Mouse (Mus musculus): ENCODE results near the gene Gpx4. TPM values are rescaled to one million over a fixed set of nuclear protein-coding genes. Genes with fewer than 3 reads are reported as not detected.

Gpx4 gene
- polyA plus RNA-seq, 1 experiment from 2014 or later = 508 TPM

DNA sequence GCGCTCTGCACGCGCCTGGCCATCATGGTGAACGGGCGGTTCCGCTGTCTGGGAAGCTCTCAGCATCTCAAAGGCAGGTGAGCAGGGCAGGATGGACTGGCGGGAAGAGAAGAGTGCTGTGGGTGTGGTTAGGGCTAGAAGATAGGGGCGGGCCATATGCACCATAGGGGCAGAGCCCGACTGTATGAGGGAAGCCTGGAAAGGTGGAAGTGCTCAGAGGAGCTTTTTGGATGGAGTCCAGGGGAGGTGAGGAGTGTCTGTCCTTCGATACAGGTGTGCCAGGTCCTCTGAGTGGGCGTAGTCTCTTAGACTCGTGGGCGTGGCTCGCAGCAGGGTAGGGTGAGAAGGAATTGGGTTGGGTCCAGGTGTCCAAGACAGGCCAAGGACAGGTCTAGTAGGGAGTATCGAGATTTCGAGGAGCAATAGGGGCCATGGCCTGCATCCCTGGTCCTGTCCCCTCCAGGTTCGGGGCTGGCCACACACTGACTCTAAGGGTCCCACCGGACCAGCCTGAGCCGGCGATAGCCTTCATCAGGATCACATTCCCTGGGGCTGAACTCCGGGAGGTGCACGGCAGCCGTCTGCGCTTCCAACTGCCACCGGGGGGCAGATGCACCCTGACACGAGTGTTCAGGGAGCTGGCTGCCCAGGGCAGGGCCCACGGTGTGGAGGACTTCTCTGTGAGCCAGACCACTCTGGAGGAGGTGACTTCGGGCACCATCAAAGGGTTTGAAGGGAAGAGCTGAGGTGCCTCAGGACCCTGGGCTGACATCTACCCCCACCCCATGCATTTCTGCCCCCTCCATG lies 32.3 kb upstream of the Gpx4 start:
- Histone ChIP-seq H3K9me3 (ENCODE audit: control insufficient read depth, low read length) (peaks cover 19% of the 10 kb centered on the region), H3K9ac (replicated peaks; ENCODE audit: low read length) (no peak overlapping the region), H3K27me3 (ENCODE audit: control insufficient read depth, insufficient read depth, low read length) (peaks cover 38% of the 10 kb centered on the region), H3K4me3 (replicated peaks; ENCODE audit: low read depth, low read length) (no peak overlapping the region), H3K36me3 (ENCODE audit: control insufficient read depth, insufficient read depth, low read length) (peaks cover 11% of the 10 kb centered on the region), H3K4me1 (ENCODE audit: control insufficient read depth, insufficient read depth, low read length) (0 out of 2 replicates have a peak, but pooled peaks cover 2% of the 10 kb centered on the region), H3K27ac (replicated peaks; ENCODE audit: low read depth, low read length) (no peak overlapping the region), H3K4me2 (ENCODE audit: low read length) (no peak overlapping the region)
- DNase-seq = no peak
- no peak for ATAC-seq (ENCODE audit: low FRiP score, low TSS enrichment)
- 21% methylated on average over 28 of the region's 28 CpGs for WGBS

DNA sequence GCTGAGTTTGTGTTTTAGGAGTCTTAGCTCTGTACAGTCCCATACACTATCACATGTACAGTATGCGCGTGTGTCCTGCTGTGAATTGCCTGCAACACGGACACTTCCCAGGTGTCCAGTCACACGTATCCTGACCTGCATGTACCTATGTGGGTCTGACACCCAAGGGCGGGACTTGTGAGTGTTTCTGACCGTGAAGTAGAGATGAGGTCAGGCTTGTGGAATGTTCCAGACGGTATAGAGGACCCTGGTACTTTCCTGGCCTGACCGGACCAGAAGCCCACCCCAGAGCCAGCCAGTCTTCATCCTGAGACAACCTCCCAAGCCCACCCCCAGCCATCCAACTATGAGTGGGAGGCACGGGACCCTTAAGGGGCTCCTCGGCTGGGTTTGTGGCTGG lies 31.4 kb upstream of the Gpx4 start:
- no peak overlapping the region for H3K27ac ChIP-seq (replicated peaks; ENCODE audit: low read depth, low read length)
- H3K9me3 ChIP-seq (ENCODE audit: control insufficient read depth, low read length) = peaks cover 10% of the 10 kb centered on the region
- H3K4me3 ChIP-seq (replicated peaks; ENCODE audit: low read depth, low read length) = no peak overlapping the region
- no peak overlapping the region for H3K4me2 ChIP-seq (ENCODE audit: low read length)
- H3K9ac ChIP-seq (replicated peaks; ENCODE audit: low read length) = no peak overlapping the region
- 0 out of 2 replicates have a peak, but pooled peaks cover 2% of the 10 kb centered on the region for H3K4me1 ChIP-seq (ENCODE audit: control insufficient read depth, insufficient read depth, low read length)
- peaks cover 40% of the 10 kb centered on the region for H3K27me3 ChIP-seq (ENCODE audit: control insufficient read depth, insufficient read depth, low read length)
- WGBS = 84% methylated on average over 10 of the region's 10 CpGs
- H3K36me3 ChIP-seq (ENCODE audit: control insufficient read depth, insufficient read depth, low read length) = peaks cover 9% of the 10 kb centered on the region; the same call in 1 of the 2 replicates
- DNase-seq (no peak), ATAC-seq (ENCODE audit: low FRiP score, low TSS enrichment) (no peak)

DNA sequence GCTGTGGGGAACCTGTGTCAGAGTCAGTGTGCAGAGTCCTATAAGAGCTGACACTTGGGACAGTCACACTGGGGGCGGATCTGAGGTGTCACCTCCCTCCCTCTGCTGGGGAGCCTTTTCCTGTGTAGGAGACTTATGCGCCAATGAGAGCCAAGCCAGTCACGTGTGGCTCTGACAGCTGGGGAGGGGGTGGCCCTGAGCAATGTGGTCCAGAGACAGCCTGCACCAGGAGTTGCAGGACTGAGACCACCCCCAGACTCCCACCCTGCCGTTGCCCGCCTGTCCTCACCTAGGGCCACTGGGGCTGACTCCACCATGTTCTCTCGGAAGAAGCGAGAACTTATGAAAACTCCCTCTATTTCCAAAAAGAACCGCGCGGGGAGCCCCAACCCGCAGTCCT lies 30.5 kb upstream of the Gpx4 start, which contains the start of gene Arhgap45:
TSS of gene Arhgap45 (plus strand) at position 143 of the 400 bp plus-strand sequence.
- no peak within 1 kb of the TSS for H3K27ac ChIP-seq (replicated peaks; ENCODE audit: low read depth, low read length)
- H3K4me2 ChIP-seq (ENCODE audit: low read length) = no peak within 1 kb of the TSS
- ATAC-seq (ENCODE audit: low FRiP score, low TSS enrichment) (no peak), DNase-seq (no peak)
- no peak within 1 kb of the TSS for H3K4me3 ChIP-seq (replicated peaks; ENCODE audit: low read depth, low read length)
- 0 out of 2 replicates have a peak, but pooled peaks cover 2% of the 10 kb centered on the region for H3K4me1 ChIP-seq (ENCODE audit: control insufficient read depth, insufficient read depth, low read length)
- H3K9ac ChIP-seq (replicated peaks; ENCODE audit: low read length) = no peak within 1 kb of the TSS
- peaks cover 40% of the 10 kb centered on the region for H3K27me3 ChIP-seq (ENCODE audit: control insufficient read depth, insufficient read depth, low read length)
- H3K9me3 ChIP-seq (ENCODE audit: control insufficient read depth, low read length) = 0 out of 2 replicates have a peak, but pooled peaks cover under 1% of the 10 kb centered on the region
- 69% methylated on average over 11 of the region's 11 CpGs for WGBS
- H3K36me3 ChIP-seq (ENCODE audit: control insufficient read depth, insufficient read depth, low read length) = peaks cover 1% of the 10 kb centered on the region; the same call in 1 of the 2 replicates

GRCm38 (mm10) chr10:80016931-80017330 lies 30.0 kb upstream of the Gpx4 start:
- no peak for ATAC-seq (ENCODE audit: low FRiP score, low TSS enrichment)

DNA sequence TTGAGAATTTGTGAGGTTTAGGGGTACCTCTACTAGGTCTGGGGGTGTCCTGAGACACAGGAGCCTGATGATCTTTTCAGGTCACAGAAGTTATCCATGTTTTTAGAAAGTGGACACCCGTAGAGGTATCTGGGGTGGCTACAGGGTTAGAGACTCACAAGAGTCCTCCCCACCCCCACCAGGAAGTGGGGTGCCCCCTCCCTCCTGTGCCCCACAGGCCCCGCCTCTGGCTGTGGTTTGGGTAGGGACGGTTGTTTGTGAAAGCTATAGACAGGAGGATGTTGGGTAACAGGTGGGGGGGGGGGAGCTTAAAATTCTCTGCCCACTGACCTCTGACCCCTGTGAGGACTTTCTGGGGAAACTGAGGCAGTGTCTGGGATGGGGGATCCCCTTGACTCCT lies 29.6 kb upstream of the Gpx4 start:
- Histone ChIP-seq H3K9ac (replicated peaks; ENCODE audit: low read length) (no peak overlapping the region), H3K27me3 (ENCODE audit: control insufficient read depth, insufficient read depth, low read length) (peaks cover 36% of the 10 kb centered on the region), H3K4me3 (replicated peaks; ENCODE audit: low read depth, low read length) (no peak overlapping the region), H3K4me1 (ENCODE audit: control insufficient read depth, insufficient read depth, low read length) (0 out of 2 replicates have a peak, but pooled peaks cover 2% of the 10 kb centered on the region), H3K9me3 (ENCODE audit: control insufficient read depth, low read length) (no peaks in the 10 kb centered on the region), H3K36me3 (ENCODE audit: control insufficient read depth, insufficient read depth, low read length) (no peaks in the 10 kb centered on the region), H3K27ac (replicated peaks; ENCODE audit: low read depth, low read length) (no peak overlapping the region), H3K4me2 (ENCODE audit: low read length) (no peak overlapping the region)
- DNase-seq (no peak), ATAC-seq (ENCODE audit: low FRiP score, low TSS enrichment) (no peak)
- WGBS = 77% methylated on average over 3 of the region's 3 CpGs

More at GRCm38 (mm10) chr10:80016931-80017330, 30.0 kb upstream of the Gpx4 start:
- Histone ChIP-seq H3K27me3 (ENCODE audit: control insufficient read depth, insufficient read depth, low read length) (peaks cover 40% of the 10 kb centered on the region), H3K27ac (replicated peaks; ENCODE audit: low read depth, low read length) (no peak overlapping the region), H3K4me1 (ENCODE audit: control insufficient read depth, insufficient read depth, low read length) (0 out of 2 replicates have a peak, but pooled peaks cover 2% of the 10 kb centered on the region), H3K4me2 (ENCODE audit: low read length) (no peak overlapping the region), H3K36me3 (ENCODE audit: control insufficient read depth, insufficient read depth, low read length) (no peaks in the 10 kb centered on the region), H3K9ac (replicated peaks; ENCODE audit: low read length) (no peak overlapping the region), H3K4me3 (replicated peaks; ENCODE audit: low read depth, low read length) (no peak overlapping the region), H3K9me3 (ENCODE audit: control insufficient read depth, low read length) (no peaks in the 10 kb centered on the region)
- WGBS = 89% methylated on average over 10 of the region's 10 CpGs
- DNase-seq = no peak

GRCm38 (mm10) chr10:80017771-80018170 lies 29.2 kb upstream of the Gpx4 start:
- Histone ChIP-seq H3K4me2 (ENCODE audit: low read length) (no peak overlapping the region), H3K4me1 (ENCODE audit: control insufficient read depth, insufficient read depth, low read length) (0 out of 2 replicates have a peak, but pooled peaks cover 2% of the 10 kb centered on the region), H3K27ac (replicated peaks; ENCODE audit: low read depth, low read length) (no peak overlapping the region), H3K36me3 (ENCODE audit: control insufficient read depth, insufficient read depth, low read length) (no peaks in the 10 kb centered on the region), H3K9me3 (ENCODE audit: control insufficient read depth, low read length) (no peaks in the 10 kb centered on the region), H3K9ac (replicated peaks; ENCODE audit: low read length) (no peak overlapping the region), H3K27me3 (ENCODE audit: control insufficient read depth, insufficient read depth, low read length) (peaks cover 35% of the 10 kb centered on the region), H3K4me3 (replicated peaks; ENCODE audit: low read depth, low read length) (no peak overlapping the region)
- 83% methylated on average over 14 of the region's 14 CpGs for WGBS
- no peak for DNase-seq
- ATAC-seq (ENCODE audit: low FRiP score, low TSS enrichment) = no peak

GRCm38 (mm10) chr10:80018739-80019297 lies 28.1 kb upstream of the Gpx4 start:
- H3K4me3 ChIP-seq (replicated peaks; ENCODE audit: low read depth, low read length) = no peak overlapping the region
- DNase-seq = no peak
- H3K9ac ChIP-seq (replicated peaks; ENCODE audit: low read length) = no peak overlapping the region
- H3K4me1 ChIP-seq (ENCODE audit: control insufficient read depth, insufficient read depth, low read length) = 0 out of 2 replicates have a peak, but pooled peaks cover 2% of the 10 kb centered on the region
- H3K36me3 ChIP-seq (ENCODE audit: control insufficient read depth, insufficient read depth, low read length) = no peaks in the 10 kb centered on the region
- H3K27me3 ChIP-seq (ENCODE audit: control insufficient read depth, insufficient read depth, low read length) = peaks cover 25% of the 10 kb centered on the region
- no peak overlapping the region for H3K27ac ChIP-seq (replicated peaks; ENCODE audit: low read depth, low read length)
- no peak for ATAC-seq (ENCODE audit: low FRiP score, low TSS enrichment)
- H3K9me3 ChIP-seq (ENCODE audit: control insufficient read depth, low read length) = no peaks in the 10 kb centered on the region
- WGBS = 10% methylated on average over 13 of the region's 15 CpGs
- H3K4me2 ChIP-seq (ENCODE audit: low read length) = no peak overlapping the region

GRCm38 (mm10) chr10:80019471-80020131 lies 27.4 kb upstream of the Gpx4 start:
- no peak overlapping the region for H3K4me3 ChIP-seq (replicated peaks; ENCODE audit: low read depth, low read length)
- no peaks in the 10 kb centered on the region for H3K36me3 ChIP-seq (ENCODE audit: control insufficient read depth, insufficient read depth, low read length)
- H3K27me3 ChIP-seq (ENCODE audit: control insufficient read depth, insufficient read depth, low read length) = peaks cover 17% of the 10 kb centered on the region; the same call in 1 of the 2 replicates
- no peak for ATAC-seq (ENCODE audit: low FRiP score, low TSS enrichment)
- no peak for DNase-seq
- H3K4me2 ChIP-seq (ENCODE audit: low read length) = no peak overlapping the region
- whole genome bisulfite sequencing = 5% methylated on average over 20 of the region's 20 CpGs
- no peak overlapping the region for H3K9ac ChIP-seq (replicated peaks; ENCODE audit: low read length)
- 0 out of 2 replicates have a peak, but pooled peaks cover 2% of the 10 kb centered on the region for H3K4me1 ChIP-seq (ENCODE audit: control insufficient read depth, insufficient read depth, low read length)
- H3K27ac ChIP-seq (replicated peaks; ENCODE audit: low read depth, low read length) = no peak overlapping the region
- H3K9me3 ChIP-seq (ENCODE audit: control insufficient read depth, low read length) = no peaks in the 10 kb centered on the region

Measured in midbrain, embryonic 14.5 days (tissue).